Mouse (Mus musculus): ENCODE results near the gene Lztr1. TPM values are rescaled to one million over a fixed set of nuclear protein-coding genes. Genes with fewer than 3 reads are reported as not detected.

Lztr1 gene
- polyA plus RNA-seq, 1 experiment, result 46.6 TPM

DNA sequence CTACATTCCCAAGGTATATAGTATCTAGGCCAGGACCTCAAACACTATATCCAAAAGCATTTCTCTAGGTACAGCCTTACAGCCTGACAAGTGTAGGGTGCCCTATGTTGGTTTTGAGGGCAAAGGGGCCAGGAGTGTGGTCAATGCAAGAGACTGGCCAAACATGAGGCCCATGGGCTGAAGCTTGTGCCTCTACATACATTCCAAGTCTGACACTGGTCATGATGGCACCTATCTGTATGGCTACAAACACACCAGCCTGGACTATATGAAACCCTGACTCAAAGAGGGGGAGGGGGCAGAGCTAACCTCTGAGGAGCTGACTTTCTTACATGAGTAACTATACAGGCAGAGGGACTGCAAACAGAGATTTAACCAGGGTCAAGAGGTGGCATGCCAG lies 19.1 kb downstream of the Lztr1 start:
- Histone ChIP-seq H3K27ac (ENCODE audit: insufficient read depth, low read length) (no peak overlapping the region), H3K9me3 (replicated peaks; ENCODE audit: control insufficient read depth, insufficient read depth, low read length, poor library complexity, severe bottlenecking) (no peaks in the 10 kb centered on the region), H3K4me1 (ENCODE audit: control insufficient read depth, insufficient read depth, low read length) (peaks cover 2% of the 10 kb centered on the region), H3K4me3 (ENCODE audit: low read depth, low read length) (no peak overlapping the region), H3K36me3 (ENCODE audit: control insufficient read depth, insufficient read depth, low read length, poor library complexity, severe bottlenecking) (no peaks in the 10 kb centered on the region; the same call in 1 of the 2 replicates), H3K9ac (ENCODE audit: low read depth, poor library complexity, severe bottlenecking) (no peak overlapping the region), H3K27me3 (ENCODE audit: control insufficient read depth, insufficient read depth, low read length, poor library complexity, severe bottlenecking) (no peaks in the 10 kb centered on the region)
- TF ChIP-seq CTCF (IDR thresholded peaks at IDR 0.05; ENCODE audit: low read depth, low read length) (no peak), EP300 (IDR thresholded peaks at IDR 0.05; ENCODE audit: insufficient read depth, low read depth, low read length) (no peak), POLR2A (IDR thresholded peaks at IDR 0.05; ENCODE audit: insufficient read depth, low read length) (no peak)

GRCm38 (mm10) chr16:17528276-17528675 lies 19.8 kb downstream of the Lztr1 start:
- peak overlapping the region; percentile 9; the same call in 1 of the 2 replicates for H3K4me3 ChIP-seq (ENCODE audit: low read depth, low read length)
- no peak overlapping the region for H3K9ac ChIP-seq (ENCODE audit: low read depth, poor library complexity, severe bottlenecking)
- TF ChIP-seq EP300 (IDR thresholded peaks at IDR 0.05; ENCODE audit: insufficient read depth, low read depth, low read length), result no peak
- TF ChIP-seq POLR2A (IDR thresholded peaks at IDR 0.05; ENCODE audit: insufficient read depth, low read length), result no peak
- no peak for TF ChIP-seq CTCF (IDR thresholded peaks at IDR 0.05; ENCODE audit: low read depth, low read length)

DNA sequence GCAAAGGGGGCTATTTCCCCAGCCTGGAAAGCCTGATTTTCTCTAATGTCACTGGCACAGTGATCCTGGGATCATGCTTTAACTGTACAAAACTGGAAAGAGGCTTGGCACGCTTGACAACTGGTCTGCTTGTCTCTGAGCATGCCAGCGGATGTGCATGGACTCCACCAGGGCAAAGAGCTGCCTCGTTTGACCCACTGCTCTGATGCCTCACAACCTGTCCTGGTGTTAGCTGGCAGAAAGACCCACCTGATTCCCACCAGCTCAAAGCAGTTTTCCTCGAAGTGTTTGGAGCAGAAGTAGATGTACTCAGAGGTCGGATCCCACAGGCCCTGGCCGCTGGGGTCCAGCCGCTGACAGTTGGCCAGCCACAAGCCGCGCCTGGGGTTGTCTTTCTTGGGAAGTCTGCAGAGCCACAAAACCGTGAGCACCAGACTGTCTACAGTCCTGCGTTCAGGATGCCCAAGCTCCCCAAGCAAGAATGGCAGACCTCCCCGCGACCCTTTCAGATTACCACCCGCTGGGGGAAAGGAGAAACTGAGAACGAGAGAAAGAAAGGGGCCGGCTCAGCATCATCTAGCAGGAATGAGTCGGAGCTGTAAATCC lies 21.6 kb downstream of the Lztr1 start:
- peak overlapping the region; percentile 95 for H3K4me3 ChIP-seq (ENCODE audit: low read depth, low read length)
- peaks cover 3% of the 10 kb centered on the region for H3K4me1 ChIP-seq (ENCODE audit: control insufficient read depth, insufficient read depth, low read length)
- H3K27me3 ChIP-seq (ENCODE audit: control insufficient read depth, insufficient read depth, low read length, poor library complexity, severe bottlenecking), result no peaks in the 10 kb centered on the region
- H3K27ac ChIP-seq (ENCODE audit: insufficient read depth, low read length), result no peak overlapping the region
- no peaks in the 10 kb centered on the region; the same call in 1 of the 2 replicates for H3K36me3 ChIP-seq (ENCODE audit: control insufficient read depth, insufficient read depth, low read length, poor library complexity, severe bottlenecking)
- no peaks in the 10 kb centered on the region for H3K9me3 ChIP-seq (replicated peaks; ENCODE audit: control insufficient read depth, insufficient read depth, low read length, poor library complexity, severe bottlenecking)
- TF ChIP-seq CTCF (IDR thresholded peaks at IDR 0.05; ENCODE audit: low read depth, low read length), result no peak
- no peak for TF ChIP-seq EP300 (IDR thresholded peaks at IDR 0.05; ENCODE audit: insufficient read depth, low read depth, low read length)
- TF ChIP-seq POLR2A (IDR thresholded peaks at IDR 0.05; ENCODE audit: insufficient read depth, low read length), result no peak
- peak overlapping the region; percentile 69 for H3K9ac ChIP-seq (ENCODE audit: low read depth, poor library complexity, severe bottlenecking)

More at GRCm38 (mm10) chr16:17528276-17528675, 19.8 kb downstream of the Lztr1 start:
- Histone ChIP-seq H3K27ac (ENCODE audit: insufficient read depth, low read length) (no peak overlapping the region), H3K36me3 (ENCODE audit: control insufficient read depth, insufficient read depth, low read length, poor library complexity, severe bottlenecking) (no peaks in the 10 kb centered on the region; the same call in 1 of the 2 replicates), H3K9me3 (replicated peaks; ENCODE audit: control insufficient read depth, insufficient read depth, low read length, poor library complexity, severe bottlenecking) (no peaks in the 10 kb centered on the region), H3K27me3 (ENCODE audit: control insufficient read depth, insufficient read depth, low read length, poor library complexity, severe bottlenecking) (no peaks in the 10 kb centered on the region), H3K4me1 (ENCODE audit: control insufficient read depth, insufficient read depth, low read length) (peaks cover 3% of the 10 kb centered on the region)

DNA sequence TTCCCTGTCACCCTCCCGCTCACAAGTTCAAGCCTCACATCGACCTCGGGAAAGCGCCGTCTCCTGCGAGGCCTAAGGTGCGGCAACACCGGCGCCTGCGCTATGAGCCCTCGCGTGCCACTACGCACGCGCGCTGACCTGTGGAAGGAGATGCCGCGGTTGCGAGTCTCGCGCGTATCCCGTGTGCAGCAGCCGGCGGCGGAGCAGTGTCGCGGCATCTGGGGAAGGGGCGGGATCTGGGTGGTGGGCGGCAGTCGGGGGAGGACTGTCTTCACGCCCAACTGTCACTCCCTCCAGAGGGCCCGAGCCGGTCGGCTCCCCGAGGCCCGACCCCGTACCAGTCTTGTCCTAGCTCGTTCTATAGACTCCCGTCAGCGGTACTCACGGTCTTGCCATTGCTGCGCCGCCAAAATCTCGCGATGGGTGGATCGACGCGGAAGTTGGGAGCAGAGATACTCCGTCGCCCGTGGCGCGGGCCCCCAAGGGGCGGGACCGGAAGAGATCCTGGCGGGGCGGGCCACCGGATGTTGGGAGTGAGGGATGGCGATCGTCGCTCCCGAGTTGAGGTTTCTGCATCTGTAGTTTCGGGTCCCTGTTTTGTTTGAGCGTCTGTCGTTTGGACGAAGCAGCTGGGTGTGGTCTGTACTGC lies 22.3 kb downstream of the Lztr1 start, which contains the start of gene Thap7:
Thap7 (minus strand) TSS at position 497 of the 649 bp plus-strand sequence.
- no peaks in the 10 kb centered on the region for H3K9me3 ChIP-seq (replicated peaks; ENCODE audit: control insufficient read depth, insufficient read depth, low read length, poor library complexity, severe bottlenecking)
- no peaks in the 10 kb centered on the region for H3K27me3 ChIP-seq (ENCODE audit: control insufficient read depth, insufficient read depth, low read length, poor library complexity, severe bottlenecking)
- no peaks in the 10 kb centered on the region; the same call in 1 of the 2 replicates for H3K36me3 ChIP-seq (ENCODE audit: control insufficient read depth, insufficient read depth, low read length, poor library complexity, severe bottlenecking)
- peak within 1 kb of the TSS; percentile 69 for H3K9ac ChIP-seq (ENCODE audit: low read depth, poor library complexity, severe bottlenecking)
- peak within 1 kb of the TSS; percentile 95 for H3K4me3 ChIP-seq (ENCODE audit: low read depth, low read length)
- H3K4me1 ChIP-seq (ENCODE audit: control insufficient read depth, insufficient read depth, low read length), result peaks cover 3% of the 10 kb centered on the region
- peak within 1 kb of the TSS; percentile 35 for H3K27ac ChIP-seq (ENCODE audit: insufficient read depth, low read length)
- peak; percentile 75 for TF ChIP-seq POLR2A (IDR thresholded peaks at IDR 0.05; ENCODE audit: insufficient read depth, low read length)
- TF ChIP-seq EP300 (IDR thresholded peaks at IDR 0.05; ENCODE audit: insufficient read depth, low read depth, low read length), result peak; percentile 42; the same call in 1 of the 2 replicates
- no peak for TF ChIP-seq CTCF (IDR thresholded peaks at IDR 0.05; ENCODE audit: low read depth, low read length)

DNA sequence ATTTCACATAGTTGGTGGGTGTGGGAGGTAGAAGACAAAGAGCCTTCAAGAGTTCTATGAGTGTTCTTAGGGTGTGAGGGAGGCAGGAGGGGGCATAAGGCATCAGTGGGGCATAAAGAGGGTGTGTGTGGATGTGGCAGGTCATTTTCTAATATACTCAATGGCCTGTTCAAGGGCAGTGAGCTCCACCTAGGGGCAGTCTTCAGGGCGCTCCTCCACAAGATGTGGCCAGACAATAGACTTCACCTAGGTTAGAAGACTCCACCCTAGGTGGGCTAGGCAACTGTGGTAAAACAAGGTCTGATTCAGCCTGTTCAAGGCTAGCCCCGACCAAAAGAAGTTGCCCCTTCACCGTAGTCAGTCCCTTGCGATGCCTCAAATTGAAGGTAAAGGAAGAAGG lies 23.8 kb downstream of the Lztr1 start:
- TF ChIP-seq POLR2A (IDR thresholded peaks at IDR 0.05; ENCODE audit: insufficient read depth, low read length) (no peak), CTCF (IDR thresholded peaks at IDR 0.05; ENCODE audit: low read depth, low read length) (peak; percentile 49)
- Histone ChIP-seq H3K9me3 (replicated peaks; ENCODE audit: control insufficient read depth, insufficient read depth, low read length, poor library complexity, severe bottlenecking) (no peaks in the 10 kb centered on the region), H3K27ac (ENCODE audit: insufficient read depth, low read length) (peak overlapping the region; percentile 26; the same call in 1 of the 2 replicates), H3K27me3 (ENCODE audit: control insufficient read depth, insufficient read depth, low read length, poor library complexity, severe bottlenecking) (no peaks in the 10 kb centered on the region), H3K4me1 (ENCODE audit: control insufficient read depth, insufficient read depth, low read length) (peaks cover 3% of the 10 kb centered on the region), H3K36me3 (ENCODE audit: control insufficient read depth, insufficient read depth, low read length, poor library complexity, severe bottlenecking) (no peaks in the 10 kb centered on the region; the same call in 1 of the 2 replicates), H3K9ac (ENCODE audit: low read depth, poor library complexity, severe bottlenecking) (peak overlapping the region; percentile 69; the same call in 1 of the 2 replicates), H3K4me3 (ENCODE audit: low read depth, low read length) (no peak overlapping the region)

All from ES-Bruce4 (cell line).